Mouse (Mus musculus) kidney, postnatal 14 days (tissue): Measurements from ENCODE around the gene Trmt1.

Source experiments
- DNase-seq: peaks from one replicate; pipeline ENCODE4 v3.0.0; 2022; ENCODE audit warnings: mixed read lengths

Trmt1 gene

GRCm38 (mm10) chr8:84686191-84687002, at the start of gene Trmt1:
Trmt1 (plus strand) TSS chr8:84686307.
- peak; percentile 46 for DNase-seq

DNA sequence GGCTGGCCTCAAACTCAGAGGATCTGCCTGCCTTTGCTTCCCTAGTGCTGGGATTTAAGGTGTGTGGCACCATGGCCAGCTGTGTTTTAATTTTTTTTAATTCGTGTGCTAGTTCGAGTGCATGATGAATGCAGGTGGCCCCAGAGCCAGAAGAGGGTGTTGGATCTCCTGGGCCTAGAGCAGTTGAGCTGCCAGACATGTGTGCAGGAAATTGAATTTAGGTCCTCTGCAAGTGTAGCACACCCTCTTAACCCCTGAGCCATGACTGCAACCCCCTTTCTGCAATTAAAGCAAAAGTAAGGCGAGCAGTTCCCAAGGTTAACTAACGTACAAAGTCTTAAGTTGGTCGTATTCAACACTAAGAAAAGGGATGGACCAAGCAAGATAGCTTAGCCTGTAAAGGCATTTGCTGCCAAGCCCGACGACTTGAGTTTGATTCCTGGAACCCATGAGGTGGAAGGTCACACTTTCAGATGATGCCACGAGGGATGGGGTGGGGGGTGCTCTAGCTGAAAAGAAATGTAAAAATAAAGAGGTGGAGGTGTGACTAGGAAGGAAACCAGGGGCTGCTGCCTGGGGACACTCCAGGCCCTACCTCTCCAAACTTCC, 48.1 kb upstream of the Trmt1 start:
- DNase-seq: peak; percentile 41

DNA sequence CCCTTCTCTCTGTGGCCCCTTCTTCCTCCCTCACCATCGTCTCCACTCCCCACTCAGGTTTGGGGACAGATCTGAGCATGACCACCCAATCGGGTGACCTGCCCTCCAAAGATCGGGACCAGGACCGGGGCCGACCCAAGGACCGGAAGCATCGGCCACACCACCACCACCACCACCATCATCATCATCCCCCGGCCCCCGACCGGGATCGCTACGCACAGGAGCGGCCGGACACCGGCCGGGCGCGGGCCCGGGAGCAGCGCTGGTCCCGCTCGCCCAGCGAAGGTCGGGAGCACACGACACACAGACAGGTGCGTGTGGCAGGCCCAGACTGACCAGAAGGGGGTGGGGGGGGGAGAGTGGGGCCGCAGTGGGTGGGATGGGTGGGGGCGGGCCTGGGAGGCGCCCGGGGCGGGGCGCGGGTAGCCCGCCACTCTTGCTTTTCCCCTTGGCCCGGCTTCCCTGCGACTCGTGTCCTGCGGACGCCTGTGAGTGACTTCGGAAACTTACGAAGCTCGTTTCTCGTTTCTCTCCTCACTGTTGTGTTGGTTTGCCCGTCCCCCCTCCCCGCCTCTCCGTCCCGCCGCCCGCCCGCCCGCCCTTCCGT, 47.4 kb upstream of the Trmt1 start:
- DNase-seq: no peak

DNA sequence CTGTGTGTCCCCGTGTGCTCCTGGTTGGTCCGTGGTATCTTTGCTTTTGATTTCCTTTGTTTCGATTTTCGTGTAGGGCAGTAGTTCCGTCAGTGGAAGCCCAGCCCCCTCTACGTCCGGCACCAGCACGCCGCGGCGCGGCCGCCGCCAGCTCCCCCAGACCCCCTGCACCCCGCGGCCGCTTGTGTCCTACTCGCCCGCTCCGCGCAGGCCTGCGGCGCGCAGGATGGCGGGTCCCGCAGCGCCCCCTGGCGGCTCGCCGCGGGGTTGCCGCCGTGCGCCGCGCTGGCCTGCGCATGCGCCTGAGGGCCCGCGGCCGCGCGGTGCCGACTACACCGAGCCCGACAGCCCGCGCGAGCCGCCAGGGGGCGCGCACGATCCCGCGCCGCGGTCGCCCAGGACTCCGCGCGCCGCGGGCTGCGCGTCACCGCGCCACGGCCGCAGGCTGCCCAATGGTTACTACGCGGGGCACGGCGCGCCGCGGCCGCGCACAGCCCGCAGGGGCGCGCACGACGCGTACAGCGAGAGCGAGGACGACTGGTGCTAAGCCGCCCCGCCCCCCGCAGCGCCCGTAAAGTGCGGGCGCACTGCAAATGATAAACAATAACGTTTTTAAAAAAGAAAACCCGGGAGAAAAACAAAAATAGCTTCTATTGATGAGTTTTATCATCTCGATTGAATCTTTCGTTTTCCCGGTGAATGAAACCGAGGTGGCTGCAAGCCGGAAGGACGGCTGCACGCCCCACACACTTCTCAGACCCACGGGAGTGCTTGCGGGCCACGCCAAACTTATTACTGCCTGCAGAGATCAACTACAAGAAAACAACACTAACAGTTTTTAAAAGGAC, 46.7 kb upstream of the Trmt1 start:
- DNase-seq: peak; percentile 98

GRCm38 (mm10) chr8:84640010-84640588, 46.0 kb upstream of the Trmt1 start:
- DNase-seq: no peak

- no peak for DNase-seq
Observed at GRCm38 (mm10) chr8:84640617-84641294, 45.4 kb upstream of the Trmt1 start.

- no peak for DNase-seq
Observed at GRCm38 (mm10) chr8:84641578-84642361, 44.3 kb upstream of the Trmt1 start.

- no peak for DNase-seq
Observed at GRCm38 (mm10) chr8:84643019-84643418, 43.1 kb upstream of the Trmt1 start.

DNA sequence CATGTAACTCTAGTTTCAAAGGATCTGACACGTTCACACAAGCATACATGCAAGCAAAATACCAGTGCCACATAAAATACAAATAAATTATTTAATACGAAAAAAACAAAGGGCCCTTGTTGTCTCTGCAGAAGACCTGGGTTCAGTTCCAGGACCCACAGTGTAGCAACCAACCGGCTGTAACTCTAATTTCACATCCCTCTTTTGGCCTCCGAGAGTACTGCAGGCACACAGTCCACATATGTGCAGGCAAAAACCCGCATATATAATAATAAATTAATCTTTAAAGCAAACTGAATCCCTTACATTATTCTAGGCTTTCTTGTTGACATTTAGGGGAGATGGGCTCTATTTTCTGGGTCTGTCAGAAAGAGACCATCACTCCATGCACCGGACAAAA, 39.3 kb upstream of the Trmt1 start:
- no peak for DNase-seq

DNA sequence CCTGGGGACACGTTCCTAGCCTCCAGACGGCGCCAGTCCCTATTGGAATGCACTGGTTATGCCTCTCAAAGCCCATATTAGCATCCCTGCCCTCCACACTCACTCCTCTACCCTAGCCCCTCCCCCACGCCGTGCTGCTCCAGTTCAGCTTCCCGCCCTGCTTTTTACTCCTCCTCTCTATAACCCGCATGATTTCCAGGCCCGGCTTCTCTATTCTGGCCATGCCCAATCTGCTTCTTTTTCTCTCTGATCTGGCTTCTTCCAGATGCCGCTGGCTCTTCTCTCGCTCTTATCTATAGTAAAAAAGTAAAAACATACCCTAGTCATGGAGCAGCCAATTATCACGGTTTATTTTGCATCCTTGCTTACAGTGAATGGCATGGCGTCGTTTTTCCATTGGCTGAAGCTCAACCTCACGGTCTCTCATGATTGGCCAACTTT, 38.6 kb upstream of the Trmt1 start:
- peak; percentile 32 for DNase-seq

DNA sequence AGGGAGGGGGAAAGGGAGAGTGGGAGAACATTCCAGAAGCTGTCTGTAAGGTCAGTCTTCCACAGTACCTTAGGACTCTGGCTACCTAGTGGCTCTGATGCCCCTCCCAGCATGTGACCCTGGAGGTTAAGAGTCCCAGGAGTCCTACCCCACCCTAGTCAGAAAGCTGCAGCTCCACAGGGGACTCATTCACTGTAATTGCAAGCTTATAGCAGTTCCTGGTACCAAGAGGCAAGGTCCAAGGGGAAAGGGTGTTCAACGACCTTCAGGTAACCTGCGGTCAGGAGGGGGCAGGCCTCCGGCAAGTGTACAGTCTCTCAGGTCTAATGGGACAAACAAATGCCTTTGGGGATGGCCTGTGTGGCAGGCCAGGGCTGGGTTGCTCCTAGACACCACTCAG, 35.9 kb upstream of the Trmt1 start:
- no peak for DNase-seq

GRCm38 (mm10) chr8:84653092-84653631, 32.9 kb upstream of the Trmt1 start:
- DNase-seq: no peak

DNA sequence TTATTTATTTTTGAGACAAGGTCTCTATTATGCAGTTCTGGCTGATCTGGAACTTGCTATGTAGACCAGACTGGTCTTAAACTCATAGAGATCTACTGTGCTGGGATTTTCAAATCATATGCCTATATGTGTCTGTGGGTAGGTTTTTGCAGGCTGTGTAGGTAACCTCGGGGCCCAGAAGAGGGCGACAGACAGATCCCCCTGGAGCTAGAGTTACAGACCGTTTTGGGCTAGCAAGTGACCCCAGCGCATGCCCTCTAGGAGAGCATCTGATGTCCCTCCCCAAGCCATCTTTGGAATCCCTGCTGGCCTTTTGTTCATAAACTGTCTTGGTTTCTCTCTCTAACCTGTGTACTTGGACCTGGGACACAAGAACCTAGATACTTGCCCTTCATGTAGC, 31.5 kb upstream of the Trmt1 start:
- DNase-seq: no peak

DNA sequence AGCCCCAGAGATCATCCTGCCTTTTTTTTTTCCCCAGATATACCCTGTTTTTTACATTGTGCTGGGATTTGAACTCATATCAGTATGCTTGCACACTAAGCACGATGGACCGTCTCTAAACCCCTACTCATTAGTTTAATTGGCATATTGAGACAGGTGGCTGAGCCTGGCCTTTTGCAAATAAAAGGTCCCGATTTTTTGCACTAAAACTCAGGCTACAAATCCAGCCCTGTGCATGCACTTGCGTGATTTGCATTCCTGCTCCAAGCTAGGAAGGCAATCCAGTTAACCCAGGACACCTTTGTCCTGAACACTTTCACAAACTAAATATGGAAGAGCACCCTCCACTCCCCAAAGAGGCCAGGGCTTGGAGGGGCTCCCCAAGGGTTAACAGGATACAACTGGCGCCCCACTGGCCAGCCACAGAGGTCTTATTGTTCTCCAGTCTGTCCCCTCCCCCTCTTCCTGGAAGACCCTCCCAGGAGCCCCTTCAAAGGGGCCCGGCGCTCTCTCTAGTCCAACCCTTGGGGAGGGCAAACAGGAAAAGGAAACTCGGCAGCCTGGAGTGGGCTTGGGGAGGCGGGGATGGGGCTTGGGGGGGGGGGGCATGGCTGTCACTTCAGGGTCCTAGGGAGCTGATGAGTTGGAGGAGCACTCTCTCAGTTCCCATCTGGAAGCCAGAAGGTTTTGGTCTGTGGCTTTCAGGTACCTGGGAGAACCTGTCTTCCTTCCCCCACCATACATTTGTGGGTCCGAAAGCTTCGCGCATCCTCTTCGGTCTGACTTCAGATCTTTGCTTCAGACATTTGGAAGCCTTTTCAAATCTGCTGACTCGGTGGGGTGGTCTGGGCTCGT, 30.5 kb upstream of the Trmt1 start:
- DNase-seq: peak; percentile 66

DNA sequence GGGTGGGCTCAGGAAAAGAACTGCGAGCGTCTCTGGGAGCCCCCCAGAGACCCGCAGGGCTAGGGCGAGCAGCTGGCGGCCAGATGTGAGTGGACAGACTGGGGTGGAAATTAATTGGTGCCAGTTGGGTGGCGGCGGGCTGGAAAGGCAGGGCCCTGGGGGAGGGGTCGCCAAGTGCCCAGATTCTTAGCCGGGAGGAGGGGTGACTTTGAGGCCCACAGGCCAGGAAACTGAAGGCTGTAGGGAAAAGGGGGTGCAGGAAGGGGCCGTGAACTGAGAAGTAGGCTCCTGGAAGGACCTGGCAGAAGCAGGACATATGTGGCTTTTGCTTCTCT, 29.9 kb upstream of the Trmt1 start:
- DNase-seq: peak; percentile 46

GRCm38 (mm10) chr8:84656641-84657126, 29.4 kb upstream of the Trmt1 start:
- DNase-seq: peak; percentile 93

- DNase-seq: no peak
Observed at GRCm38 (mm10) chr8:84657203-84657602, 28.9 kb upstream of the Trmt1 start.

DNA sequence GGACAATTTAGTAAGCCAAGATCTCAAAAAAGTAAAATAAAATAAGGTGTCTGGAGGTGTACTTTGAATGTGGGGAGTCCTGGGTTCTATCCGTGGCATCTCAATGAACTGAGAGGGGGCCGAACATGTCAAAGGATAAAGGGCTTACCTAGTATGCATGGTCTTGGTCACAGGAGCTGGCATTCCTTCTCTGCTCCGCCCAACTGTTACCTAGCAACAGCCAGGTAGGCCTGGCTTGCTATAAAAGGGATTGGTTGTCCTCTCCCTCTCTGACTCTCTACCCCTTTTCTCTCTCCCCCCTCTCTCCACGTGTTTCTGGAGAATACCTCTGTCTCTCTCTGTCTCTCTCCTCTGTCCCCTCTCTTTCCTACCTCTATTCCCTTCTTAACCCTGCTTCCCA, 28.4 kb upstream of the Trmt1 start:
- peak; percentile 46 for DNase-seq

- no peak for DNase-seq
Observed at GRCm38 (mm10) chr8:84658951-84659350, 27.2 kb upstream of the Trmt1 start.
